Mouse (Mus musculus) CH12.LX (cell line): Measurements from ENCODE around the gene Psmd12. TPM values are rescaled to one million over a fixed set of nuclear protein-coding genes. Genes with fewer than 3 reads are reported as not detected.
A peak's percentile ranks its signal among the peaks of the same experiment; 100 is the strongest.

ENCODE experiments used
- DNase-seq: peaks from one replicate; pipeline ENCODE4 v3.0.0-alpha.2; 2013; ENCODE audit errors: extremely low read depth
- H3K27ac ChIP-seq: 2 replicates; pipeline ENCODE4 v1.5.1; 2012; ENCODE audit warnings: low read depth, mild to moderate bottlenecking, control low read depth, moderate library complexity; ENCODE audit not compliant: insufficient read depth
- H3K27me3 ChIP-seq: replicated peaks from 2 replicates; pipeline ENCODE3; 2012; ENCODE audit warnings: inconsistent platforms
- H3K36me3 ChIP-seq, 2 experiments: replicated peaks in 1 of 2; 2 replicates each; pipeline versions ENCODE3 to v1.6.1; 2012; ENCODE audit warnings: inconsistent platforms in 1 of 2, low read length in 1 of 2, mild to moderate bottlenecking in 1 of 2, mixed read lengths in 1 of 2, moderate library complexity in 1 of 2; ENCODE audit not compliant: control insufficient read depth in 1 of 2, insufficient read depth in 1 of 2
- H3K4me1 ChIP-seq, 2 experiments: 2 replicates each; pipeline ENCODE4 v1.6.1; 2012; ENCODE audit warnings: inconsistent platforms in 1 of 2, moderate library complexity in 1 of 2; ENCODE audit not compliant: insufficient read depth in 2 of 2, control insufficient read depth in 1 of 2
- H3K4me2 ChIP-seq: 2 replicates; pipeline ENCODE4 v1.6.1; 2012; ENCODE audit warnings: low read depth, mild to moderate bottlenecking, control low read depth; ENCODE audit not compliant: poor library complexity, insufficient read depth, severe bottlenecking
- H3K4me3 ChIP-seq, 3 experiments: fragments of 150-350 bp in 1 of 3; sonication (generic) in 1 of 3; replicated peaks in 1 of 3; 2 replicates each; pipeline versions ENCODE3 to v1.5.1; 2011 to 2012; ENCODE audit warnings: low read depth in 2 of 3, low read length in 2 of 3, mild to moderate bottlenecking in 2 of 3, moderate library complexity in 2 of 3, control low read depth in 1 of 3, improper control_type of control experiment in 1 of 3, inconsistent platforms in 1 of 3, mixed read lengths in 1 of 3; ENCODE audit not compliant: poor library complexity in 1 of 3
- H3K79me2 ChIP-seq: replicated peaks from 2 replicates; pipeline ENCODE4 v1.6.1; 2012; ENCODE audit warnings: mild to moderate bottlenecking, moderate library complexity; ENCODE audit not compliant: control insufficient read depth, poor library complexity, insufficient read depth, severe bottlenecking; ENCODE audit errors: extremely low read depth
- H3K9ac ChIP-seq: 2 replicates; pipeline ENCODE4 v1.6.1; 2012; ENCODE audit warnings: low read depth, mild to moderate bottlenecking, control low read depth, moderate library complexity; ENCODE audit not compliant: insufficient read depth
- H3K9me3 ChIP-seq: replicated peaks from 2 replicates; pipeline ENCODE3; 2012; ENCODE audit warnings: low read length, inconsistent platforms, mixed read lengths
- CTCF ChIP-seq, 2 experiments: IDR thresholded peaks in 1 of 2; conservative IDR thresholded peaks in 1 of 2; 2 replicates each; pipeline ENCODE4 v1.5.1; 2011 to 2012; ENCODE audit warnings: low read depth in 2 of 2, low read length in 2 of 2, improper control_type of control experiment in 1 of 2, inconsistent platforms in 1 of 2, mild to moderate bottlenecking in 1 of 2, moderate library complexity in 1 of 2
- ELF1 ChIP-seq: IDR thresholded peaks from 2 replicates; pipeline ENCODE4 v1.6.1; 2014; ENCODE audit warnings: low read depth, mild to moderate bottlenecking, inconsistent platforms, low read length, improper control_type of control experiment
- EP300 ChIP-seq: IDR thresholded peaks from 2 replicates; pipeline ENCODE4 v1.6.1; 2011; ENCODE audit warnings: low read length, improper control_type of control experiment
- ETS1 ChIP-seq: conservative IDR thresholded peaks from 2 replicates; pipeline ENCODE4 v1.6.1; 2012; ENCODE audit warnings: low read depth, mild to moderate bottlenecking, inconsistent platforms, low read length, improper control_type of control experiment, moderate library complexity
- KAT2A ChIP-seq: IDR thresholded peaks from 2 replicates; pipeline ENCODE4 v1.6.1; 2012; ENCODE audit warnings: low read length, improper control_type of control experiment, inconsistent platforms; ENCODE audit not compliant: insufficient replicate concordance
- MAX ChIP-seq: IDR thresholded peaks from 2 replicates; pipeline ENCODE4 v1.6.1; 2011; ENCODE audit warnings: low read length, improper control_type of control experiment
- MXI1 ChIP-seq: IDR thresholded peaks from 2 replicates; pipeline ENCODE4 v1.6.1; 2011; ENCODE audit warnings: mild to moderate bottlenecking, low read depth, low read length, improper control_type of control experiment
- MYC ChIP-seq: IDR thresholded peaks from 2 replicates; pipeline ENCODE4 v1.6.1; 2011; ENCODE audit warnings: low read depth, mild to moderate bottlenecking, improper control_type of control experiment, low read length
- POLR2A ChIP-seq: IDR thresholded peaks from 2 replicates; pipeline ENCODE4 v1.6.1; 2011; ENCODE audit warnings: low read depth, mild to moderate bottlenecking, improper control_type of control experiment, low read length
- POLR2AphosphoS2 ChIP-seq: IDR thresholded peaks from 2 replicates; pipeline ENCODE4 v1.6.1; 2011; ENCODE audit warnings: low read depth, low read length, improper control_type of control experiment
- RAD21 ChIP-seq: IDR thresholded peaks from 2 replicates; pipeline ENCODE4 v1.6.1; 2011; ENCODE audit warnings: low read depth, mild to moderate bottlenecking, low read length, improper control_type of control experiment, moderate library complexity
- SIN3A ChIP-seq: IDR thresholded peaks from 2 replicates; pipeline ENCODE4 v1.6.1; 2012; ENCODE audit warnings: low read length, improper control_type of control experiment, inconsistent platforms
- SMC3 ChIP-seq: IDR thresholded peaks from 2 replicates; pipeline ENCODE4 v1.6.1; 2011; ENCODE audit warnings: low read depth, low read length, improper control_type of control experiment
- ZMIZ1 ChIP-seq: IDR thresholded peaks from 2 replicates; pipeline ENCODE4 v1.6.1; 2012; ENCODE audit warnings: low read depth, mild to moderate bottlenecking, inconsistent platforms, low read length, improper control_type of control experiment
- dilution Hi-C: fragments of 300-500 bp; cut with MboI; formaldehyde crosslinking; loops from 2 replicates; pipeline ENCODE4 v1.14.3; 2020; ENCODE audit warnings: low sequenced_read_pairs; ENCODE audit not compliant: extremely low pct_unique_long_range_greater_than_20kb, extremely low pct_ligation_motif_present
- in situ Hi-C: fragments of 300-500 bp; cut with MboI; formaldehyde crosslinking; loops from 3 replicates; pipeline ENCODE4 v1.14.3; 2019; ENCODE audit warnings: low sequenced_read_pairs, low pct_ligation_motif_present, low pct_unique_long_range_greater_than_20kb, mixed read lengths
- polyA plus RNA-seq: library from polyadenylated mRNA; unstranded; fragments of >175 nt; gene quantifications from 2 replicates; pipeline ENCODE4 v1.2.1, GENCODE M21; 2012; ENCODE audit warnings: low read depth; ENCODE audit not compliant: insufficient read length
- total RNA-seq, 2 experiments: library from RNA; depleted of rRNA; stranded (reverse); fragments of 300-350 nt in 1 of 2; fragments of >200 nt in 1 of 2; gene quantifications; 2 replicates each; pipeline ENCODE4 v1.2.3; 2012 to 2014

Psmd12 gene
- total and polyA plus RNA-seq, 3 experiments: 108 to 257 (median 151) TPM

DNA sequence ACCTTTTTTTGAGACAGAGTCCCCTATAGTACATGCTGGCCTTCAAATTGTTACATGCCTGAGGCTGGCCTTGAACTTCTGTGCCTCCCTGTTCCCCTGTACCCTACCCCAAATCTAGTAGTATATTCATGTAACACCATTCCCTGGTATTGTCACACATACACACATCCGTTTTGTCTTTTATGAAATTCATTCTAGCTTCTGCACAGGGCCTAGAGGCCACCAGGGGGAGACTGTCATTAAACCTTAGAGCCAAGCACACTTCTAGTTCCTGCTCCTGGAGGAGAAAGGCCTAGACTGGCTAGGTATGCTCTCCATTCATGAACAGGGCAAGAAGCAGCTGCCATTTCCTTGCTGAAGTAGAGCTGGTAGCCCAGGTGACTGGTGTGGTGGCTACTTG, 27.0 kb downstream of the Psmd12 start:
- dilution Hi-C loops: no loop called here
- Histone ChIP-seq H3K36me3 (peaks cover 3 to 20% of the 10 kb centered on the region in 2 experiments), H3K9me3 (peaks cover 6% of the 10 kb centered on the region), H3K27me3 (no peaks in the 10 kb centered on the region), H3K27ac (no peak overlapping the region), H3K4me3 (no peak overlapping the region), H3K79me2 (no peaks in the 10 kb centered on the region), H3K4me2 (no peak overlapping the region), H3K4me1 (peaks cover 0 to 3% of the 10 kb centered on the region in 2 experiments; a peak in 1 of 4 replicates), H3K9ac (no peak overlapping the region)
- peak; percentile 62 for TF ChIP-seq RAD21
- TF ChIP-seq ELF1: peak; percentile 49; the same call in 1 of the 2 replicates
- peak; percentile 86 to 87 for TF ChIP-seq CTCF (conservative IDR thresholded peaks at IDR 0.05 in 1 of 2, IDR thresholded peaks at IDR 0.05 in 1 of 2; ENCODE audit: low read depth in 2 of 2, low read length in 2 of 2)
- no peak for TF ChIP-seq KAT2A
- TF ChIP-seq SMC3: peak; percentile 66
- DNase-seq: peak; percentile 75
- in situ Hi-C loops: loop anchor here (25.0 kb wide), 1 partner anchor 906 kb away; no protein-coding TSS in a partner anchor

DNA sequence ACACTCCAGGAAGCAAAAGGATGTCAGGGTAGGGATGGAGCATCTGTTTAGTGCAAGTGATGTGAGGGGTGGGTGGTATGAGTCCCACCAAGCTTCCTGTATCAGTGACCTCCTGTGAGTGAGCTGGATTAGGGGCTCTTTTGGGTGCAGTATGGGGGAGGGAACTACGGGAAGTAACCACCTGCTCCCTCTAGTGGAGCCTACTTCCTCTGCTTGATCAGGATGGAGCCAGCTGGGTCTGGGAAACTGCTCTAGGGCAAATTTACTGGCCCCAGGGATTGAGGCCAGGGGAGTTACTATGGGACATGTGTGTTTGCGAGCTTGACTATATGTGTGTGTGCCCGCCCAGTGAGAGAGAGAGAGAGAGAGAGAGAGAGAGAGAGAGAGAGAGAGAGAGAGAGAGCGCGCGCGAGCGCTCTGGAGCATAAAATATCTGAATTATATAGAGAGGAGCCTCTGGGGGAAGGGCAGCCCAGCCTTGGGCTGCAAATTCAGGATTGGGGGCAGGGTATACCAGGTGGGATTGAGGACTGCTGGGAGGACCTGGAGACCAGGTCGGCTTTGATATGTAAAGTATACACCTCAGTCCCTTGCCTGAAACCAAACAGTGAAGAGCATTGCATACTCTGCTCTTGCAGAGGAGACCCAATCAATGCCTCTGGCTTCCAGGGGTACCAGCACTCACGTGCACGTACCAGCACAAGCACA, 30.5 kb downstream of the Psmd12 start:
- peaks cover 6% of the 10 kb centered on the region for H3K9me3 ChIP-seq
- no peak for DNase-seq
- no peak overlapping the region for H3K27ac ChIP-seq
- dilution Hi-C loops: no loop called here
- no peaks in the 10 kb centered on the region for H3K79me2 ChIP-seq
- H3K4me2 ChIP-seq: no peak overlapping the region
- no peak overlapping the region for H3K4me3 ChIP-seq
- no peaks in the 10 kb centered on the region for H3K27me3 ChIP-seq
- H3K9ac ChIP-seq: no peak overlapping the region
- peaks cover 0 to 2% of the 10 kb centered on the region in 2 experiments for H3K36me3 ChIP-seq
- TF ChIP-seq CTCF (conservative IDR thresholded peaks at IDR 0.05 in 1 of 2, IDR thresholded peaks at IDR 0.05 in 1 of 2; ENCODE audit: low read depth in 2 of 2, low read length in 2 of 2) (peak in 1 of 2 experiments; percentile 22; a peak in 2 of 4 replicates), MXI1 (no peak), ETS1 (no peak), MYC (no peak)
- in situ Hi-C loops: loop anchor here (5.0 to 25.0 kb wide), 4 partner anchors 38 to 903 kb away; partner anchors contain the start of gene Helz
- H3K4me1 ChIP-seq: peaks cover 0 to 17% of the 10 kb centered on the region in 2 experiments; a peak in 1 of 4 replicates

DNA sequence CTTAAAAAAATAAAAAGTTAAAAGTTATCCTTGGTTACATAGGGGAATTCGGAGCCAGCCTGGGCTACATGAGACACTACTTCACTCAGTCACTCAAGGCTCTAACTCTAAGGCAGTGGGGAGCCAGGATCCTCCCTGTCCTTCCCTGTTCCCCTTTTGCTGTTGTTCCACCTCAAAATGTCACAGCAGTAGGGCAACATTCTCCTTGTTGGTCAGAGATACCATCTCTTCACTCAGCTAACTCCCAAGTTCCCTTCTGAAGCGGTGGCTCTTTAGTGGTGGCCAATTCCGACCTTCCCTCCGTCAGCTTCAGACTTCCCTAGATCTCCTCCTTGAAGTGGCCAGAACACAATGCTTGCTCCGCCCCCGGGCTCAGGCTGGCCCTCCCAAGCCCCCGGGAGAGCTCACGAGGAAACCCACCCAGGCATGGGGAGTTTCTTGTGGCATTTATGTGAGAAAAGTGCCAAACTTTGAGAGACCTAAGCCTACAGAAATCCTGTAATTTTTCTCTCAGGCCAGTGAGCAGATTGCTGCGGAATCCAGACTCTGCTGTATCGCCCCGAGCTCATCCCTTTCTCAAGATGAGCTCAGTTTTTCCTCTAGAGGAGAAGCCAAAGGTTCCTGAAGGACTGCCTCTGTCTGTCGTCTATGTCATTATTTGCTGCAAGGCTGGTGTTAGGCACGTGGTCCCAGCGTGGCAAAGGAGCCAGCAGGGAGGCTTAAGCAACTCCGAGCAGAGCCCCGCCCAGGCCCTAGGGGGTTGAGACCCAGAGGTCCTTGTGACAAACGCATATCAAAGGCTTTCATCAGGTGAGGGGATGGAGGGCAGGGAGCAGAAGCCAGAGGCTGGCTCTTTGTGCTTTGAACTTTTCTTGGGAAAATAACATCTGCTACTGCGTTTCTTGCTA, 31.3 kb downstream of the Psmd12 start:
- Histone ChIP-seq H3K9me3 (peaks cover 6% of the 10 kb centered on the region), H3K79me2 (no peaks in the 10 kb centered on the region), H3K27me3 (no peaks in the 10 kb centered on the region), H3K4me1 (peaks cover 0 to 17% of the 10 kb centered on the region in 2 experiments; a peak in 1 of 4 replicates), H3K4me3 (no peak overlapping the region), H3K4me2 (no peak overlapping the region), H3K36me3 (peaks cover 0 to 2% of the 10 kb centered on the region in 2 experiments), H3K9ac (no peak overlapping the region), H3K27ac (no peak overlapping the region)
- DNase-seq: no peak
- TF ChIP-seq EP300 (no peak), ZMIZ1 (no peak), SIN3A (no peak), MAX (peak; percentile 37; the same call in 1 of the 2 replicates), POLR2A (no peak), POLR2AphosphoS2 (no peak)
- in situ Hi-C loops (loop anchor here (5.0 to 25.0 kb wide), 4 partner anchors 37 to 902 kb away; partner anchors contain the start of gene Helz), dilution Hi-C loops (no loop called here)
